Mouse (Mus musculus) CH12.LX (cell line): Measurements from ENCODE around the gene Usp42. TPM values are rescaled to one million over a fixed set of nuclear protein-coding genes. Genes with fewer than 3 reads are reported as not detected.

Experiments
- DNase-seq: peaks from one replicate; pipeline ENCODE4 v3.0.0-alpha.2; 2013; ENCODE audit errors: extremely low read depth
- H3K27ac ChIP-seq: 2 replicates; pipeline ENCODE4 v1.5.1; 2012; ENCODE audit warnings: low read depth, mild to moderate bottlenecking, control low read depth, moderate library complexity; ENCODE audit not compliant: insufficient read depth
- H3K27me3 ChIP-seq: replicated peaks from 2 replicates; pipeline ENCODE3; 2012; ENCODE audit warnings: inconsistent platforms
- H3K36me3 ChIP-seq, 2 experiments: replicated peaks in 1 of 2; 2 replicates each; pipeline versions ENCODE3 to v1.6.1; 2012; ENCODE audit warnings: inconsistent platforms in 1 of 2, low read length in 1 of 2, mild to moderate bottlenecking in 1 of 2, mixed read lengths in 1 of 2, moderate library complexity in 1 of 2; ENCODE audit not compliant: control insufficient read depth in 1 of 2, insufficient read depth in 1 of 2
- H3K4me1 ChIP-seq, 2 experiments: 2 replicates each; pipeline ENCODE4 v1.6.1; 2012; ENCODE audit warnings: inconsistent platforms in 1 of 2, moderate library complexity in 1 of 2; ENCODE audit not compliant: insufficient read depth in 2 of 2, control insufficient read depth in 1 of 2
- H3K4me2 ChIP-seq: 2 replicates; pipeline ENCODE4 v1.6.1; 2012; ENCODE audit warnings: low read depth, mild to moderate bottlenecking, control low read depth; ENCODE audit not compliant: poor library complexity, insufficient read depth, severe bottlenecking
- H3K4me3 ChIP-seq, 3 experiments: fragments of 150-350 bp in 1 of 3; sonication (generic) in 1 of 3; replicated peaks in 1 of 3; 2 replicates each; pipeline versions ENCODE3 to v1.5.1; 2011 to 2012; ENCODE audit warnings: low read depth in 2 of 3, low read length in 2 of 3, mild to moderate bottlenecking in 2 of 3, moderate library complexity in 2 of 3, control low read depth in 1 of 3, improper control_type of control experiment in 1 of 3, inconsistent platforms in 1 of 3, mixed read lengths in 1 of 3; ENCODE audit not compliant: poor library complexity in 1 of 3
- H3K79me2 ChIP-seq: replicated peaks from 2 replicates; pipeline ENCODE4 v1.6.1; 2012; ENCODE audit warnings: mild to moderate bottlenecking, moderate library complexity; ENCODE audit not compliant: control insufficient read depth, poor library complexity, insufficient read depth, severe bottlenecking; ENCODE audit errors: extremely low read depth
- H3K9ac ChIP-seq: 2 replicates; pipeline ENCODE4 v1.6.1; 2012; ENCODE audit warnings: low read depth, mild to moderate bottlenecking, control low read depth, moderate library complexity; ENCODE audit not compliant: insufficient read depth
- H3K9me3 ChIP-seq: replicated peaks from 2 replicates; pipeline ENCODE3; 2012; ENCODE audit warnings: low read length, inconsistent platforms, mixed read lengths
- BHLHE40 ChIP-seq: IDR thresholded peaks from 2 replicates; pipeline ENCODE4 v1.6.1; 2011; ENCODE audit warnings: mild to moderate bottlenecking, low read depth, low read length, improper control_type of control experiment
- E2F4 ChIP-seq: IDR thresholded peaks from 2 replicates; pipeline ENCODE4 v1.6.1; 2011; ENCODE audit warnings: low read depth, low read length, improper control_type of control experiment; ENCODE audit not compliant: insufficient replicate concordance
- JUND ChIP-seq: conservative IDR thresholded peaks from 2 replicates; pipeline ENCODE4 v1.6.1; 2011; ENCODE audit warnings: low read depth, low read length, improper control_type of control experiment
- KAT2A ChIP-seq: IDR thresholded peaks from 2 replicates; pipeline ENCODE4 v1.6.1; 2012; ENCODE audit warnings: low read length, improper control_type of control experiment, inconsistent platforms; ENCODE audit not compliant: insufficient replicate concordance
- MAFK ChIP-seq: IDR thresholded peaks from 2 replicates; pipeline ENCODE4 v1.6.1; 2011; ENCODE audit warnings: low read length, improper control_type of control experiment; ENCODE audit not compliant: insufficient replicate concordance
- MAX ChIP-seq: IDR thresholded peaks from 2 replicates; pipeline ENCODE4 v1.6.1; 2011; ENCODE audit warnings: low read length, improper control_type of control experiment
- MXI1 ChIP-seq: IDR thresholded peaks from 2 replicates; pipeline ENCODE4 v1.6.1; 2011; ENCODE audit warnings: mild to moderate bottlenecking, low read depth, low read length, improper control_type of control experiment
- MYC ChIP-seq: IDR thresholded peaks from 2 replicates; pipeline ENCODE4 v1.6.1; 2011; ENCODE audit warnings: low read depth, mild to moderate bottlenecking, improper control_type of control experiment, low read length
- NELFE ChIP-seq: IDR thresholded peaks from 2 replicates; pipeline ENCODE4 v1.6.1; 2011; ENCODE audit warnings: low read depth, low read length, improper control_type of control experiment
- PAX5 ChIP-seq: IDR thresholded peaks from 2 replicates; pipeline ENCODE4 v1.6.1; 2012; ENCODE audit warnings: low read length, inconsistent platforms, mixed read lengths
- RAD21 ChIP-seq: IDR thresholded peaks from 2 replicates; pipeline ENCODE4 v1.6.1; 2011; ENCODE audit warnings: low read depth, mild to moderate bottlenecking, low read length, improper control_type of control experiment, moderate library complexity
- TCF12 ChIP-seq: IDR thresholded peaks from 2 replicates; pipeline ENCODE4 v1.6.1; 2014; ENCODE audit warnings: low read depth, mild to moderate bottlenecking, inconsistent platforms, low read length, improper control_type of control experiment
- UBTF ChIP-seq: IDR thresholded peaks from 2 replicates; pipeline ENCODE4 v1.6.1; 2012; ENCODE audit warnings: low read depth, mild to moderate bottlenecking, inconsistent platforms, low read length, improper control_type of control experiment, moderate library complexity
- USF1 ChIP-seq: IDR thresholded peaks from 2 replicates; pipeline ENCODE4 v1.6.1; 2014; ENCODE audit warnings: low read depth, mild to moderate bottlenecking, inconsistent platforms, low read length, improper control_type of control experiment
- USF2 ChIP-seq: conservative IDR thresholded peaks from 2 replicates; pipeline ENCODE4 v1.6.1; 2011; ENCODE audit warnings: low read depth, low read length, improper control_type of control experiment
- ZKSCAN1 ChIP-seq: IDR thresholded peaks from 2 replicates; pipeline ENCODE4 v1.6.1; 2012; ENCODE audit warnings: low read depth, inconsistent platforms, low read length, improper control_type of control experiment, borderline replicate concordance
- ZMIZ1 ChIP-seq: IDR thresholded peaks from 2 replicates; pipeline ENCODE4 v1.6.1; 2012; ENCODE audit warnings: low read depth, mild to moderate bottlenecking, inconsistent platforms, low read length, improper control_type of control experiment
- dilution Hi-C: fragments of 300-500 bp; cut with MboI; formaldehyde crosslinking; loops from 2 replicates; pipeline ENCODE4 v1.14.3; 2020; ENCODE audit warnings: low sequenced_read_pairs; ENCODE audit not compliant: extremely low pct_unique_long_range_greater_than_20kb, extremely low pct_ligation_motif_present
- in situ Hi-C: fragments of 300-500 bp; cut with MboI; formaldehyde crosslinking; loops from 3 replicates; pipeline ENCODE4 v1.14.3; 2019; ENCODE audit warnings: low sequenced_read_pairs, low pct_ligation_motif_present, low pct_unique_long_range_greater_than_20kb, mixed read lengths
- polyA plus RNA-seq: library from polyadenylated mRNA; unstranded; fragments of >175 nt; gene quantifications from 2 replicates; pipeline ENCODE4 v1.2.1, GENCODE M21; 2012; ENCODE audit warnings: low read depth; ENCODE audit not compliant: insufficient read length
- total RNA-seq, 2 experiments: library from RNA; depleted of rRNA; stranded (reverse); fragments of 300-350 nt in 1 of 2; fragments of >200 nt in 1 of 2; gene quantifications; 2 replicates each; pipeline ENCODE4 v1.2.3; 2012 to 2014

Gene Usp42
- total and polyA plus RNA-seq, 3 experiments = 4.3 to 14.6 (median 7.1) TPM

DNA sequence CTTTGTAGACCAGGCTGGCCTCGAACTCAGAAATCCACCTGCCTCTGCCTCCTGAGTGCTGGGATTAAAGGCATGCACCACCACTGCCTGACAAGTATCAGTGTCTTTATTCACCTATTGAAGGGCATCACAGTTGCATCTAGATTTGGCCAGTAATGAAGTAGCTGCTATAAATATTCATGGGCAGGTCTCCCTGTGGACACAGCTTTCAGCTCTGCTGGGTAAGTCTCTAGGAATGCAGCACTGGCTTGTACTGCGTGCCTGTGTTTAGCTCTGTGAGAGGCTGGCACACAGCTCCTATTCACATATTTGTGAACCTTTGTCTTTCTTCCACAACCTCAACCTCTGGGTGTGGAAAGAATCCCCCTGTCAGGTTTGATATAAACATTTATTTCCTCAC, 63.2 kb downstream of the Usp42 start:
- no peaks in the 10 kb centered on the region for H3K36me3 ChIP-seq
- dilution Hi-C loops = no loop called here
- no peaks in the 10 kb centered on the region for H3K79me2 ChIP-seq

DNA sequence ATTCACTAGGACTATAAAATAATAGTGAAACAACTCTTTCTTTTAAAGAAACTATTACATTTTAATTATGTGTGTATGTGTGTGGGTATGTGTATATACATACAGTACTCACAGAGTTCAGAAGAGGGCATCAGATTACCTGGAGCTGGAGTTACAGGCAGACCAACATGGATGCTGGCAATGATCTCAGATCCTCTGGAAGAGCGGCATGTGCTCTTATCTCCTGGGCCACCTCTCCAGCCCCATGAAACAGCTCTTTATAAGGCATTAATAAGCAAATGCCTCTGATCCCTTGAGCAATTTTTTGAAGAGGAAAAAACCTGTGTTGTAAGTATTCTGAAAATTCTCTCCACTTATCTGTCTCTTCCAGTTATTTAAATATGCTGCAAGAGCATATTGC, 66.1 kb downstream of the Usp42 start:
- H3K36me3 ChIP-seq = no peaks in the 10 kb centered on the region

More for the DNA sequence above, 63.2 kb downstream of the Usp42 start:
- no peak overlapping the region for H3K9ac ChIP-seq
- in situ Hi-C loops = no loop called here
- no peak overlapping the region for H3K4me3 ChIP-seq
- H3K4me2 ChIP-seq = no peak overlapping the region
- no peaks in the 10 kb centered on the region for H3K27me3 ChIP-seq
- DNase-seq = no peak
- TF ChIP-seq NELFE = no peak
- H3K4me1 ChIP-seq = peaks cover 2 to 18% of the 10 kb centered on the region in 2 experiments; a peak in 3 of 4 replicates
- H3K27ac ChIP-seq = no peak overlapping the region
- no peaks in the 10 kb centered on the region for H3K9me3 ChIP-seq

DNA sequence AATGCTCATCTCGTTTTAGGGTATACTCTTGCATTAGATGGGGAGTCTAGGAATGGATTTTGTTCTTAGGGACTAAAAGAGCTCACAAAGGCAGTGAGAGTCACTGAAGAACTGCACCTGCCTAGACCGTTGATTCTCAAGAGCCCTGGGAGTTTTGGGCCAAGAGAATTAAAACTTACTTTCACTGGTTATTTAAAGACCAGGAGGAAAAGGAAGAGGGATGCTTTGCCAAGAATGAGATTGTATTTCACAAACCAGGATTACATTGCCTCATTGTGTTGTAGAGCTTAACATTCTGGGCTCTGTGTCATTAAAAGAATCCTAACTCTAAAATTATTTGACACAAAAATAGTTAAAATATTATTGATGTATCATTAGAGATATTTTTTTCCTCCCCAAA, 66.5 kb downstream of the Usp42 start:
- Histone ChIP-seq H3K36me3 (no peaks in the 10 kb centered on the region), H3K9me3 (no peaks in the 10 kb centered on the region), H3K4me3 (no peak overlapping the region), H3K27me3 (no peaks in the 10 kb centered on the region), H3K4me1 (peaks cover 0 to 9% of the 10 kb centered on the region in 2 experiments; a peak in 2 of 4 replicates), H3K4me2 (no peak overlapping the region), H3K79me2 (no peaks in the 10 kb centered on the region), H3K27ac (no peak overlapping the region), H3K9ac (no peak overlapping the region)
- in situ Hi-C loops (no loop called here), dilution Hi-C loops (no loop called here)
- no peak for TF ChIP-seq E2F4
- no peak for TF ChIP-seq JUND
- no peak for TF ChIP-seq PAX5
- no peak for TF ChIP-seq KAT2A
- DNase-seq = no peak

More for the DNA sequence above, 66.1 kb downstream of the Usp42 start:
- Histone ChIP-seq H3K4me3 (no peak overlapping the region), H3K9me3 (no peaks in the 10 kb centered on the region), H3K79me2 (no peaks in the 10 kb centered on the region), H3K4me2 (no peak overlapping the region), H3K27me3 (no peaks in the 10 kb centered on the region), H3K27ac (no peak overlapping the region), H3K9ac (no peak overlapping the region), H3K4me1 (peaks cover under 1 to 14% of the 10 kb centered on the region in 2 experiments; a peak in 2 of 4 replicates)
- in situ Hi-C loops = no loop called here
- no peak for DNase-seq
- dilution Hi-C loops = no loop called here
- no peak for TF ChIP-seq TCF12
- TF ChIP-seq UBTF = no peak
- TF ChIP-seq MAX = no peak
- TF ChIP-seq MAFK = no peak
- no peak for TF ChIP-seq USF2
- no peak for TF ChIP-seq PAX5
- no peak for TF ChIP-seq ZMIZ1
- no peak for TF ChIP-seq USF1
- no peak for TF ChIP-seq BHLHE40
- no peak for TF ChIP-seq ZKSCAN1
- no peak for TF ChIP-seq RAD21
- no peak for TF ChIP-seq NELFE
- no peak for TF ChIP-seq MXI1
- TF ChIP-seq MYC = no peak
